Mouse (Mus musculus) kidney, adult 9 months (tissue): Measurements from ENCODE around the gene Caly.

Experiments used
- DNase-seq: peaks from one replicate; pipeline ENCODE4 v3.0.0; 2022

Caly gene

DNA sequence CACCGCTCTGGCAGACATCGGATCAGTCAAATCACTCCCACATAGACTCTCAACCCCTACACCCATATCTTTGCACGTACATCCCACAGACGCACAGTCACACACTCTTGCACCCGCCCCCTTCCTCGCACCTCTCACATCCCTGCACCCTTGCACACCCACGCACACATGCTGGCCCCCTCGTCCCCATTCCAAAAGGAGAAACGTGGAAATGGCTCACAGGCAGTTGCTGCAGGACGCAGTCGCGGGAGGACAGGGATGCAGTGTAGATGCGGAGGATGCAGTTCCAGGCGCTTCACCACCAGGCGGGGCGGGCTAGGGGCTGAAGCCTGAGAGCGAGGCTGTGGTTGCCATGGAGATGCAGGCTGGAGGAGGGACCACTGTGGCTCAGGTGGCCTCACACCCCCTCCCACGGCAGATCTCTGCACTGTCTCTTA, at the start of gene Caly:
Gene Caly, minus strand, starts transcription at position 307 of the 437 bp plus-strand sequence.
- DNase-seq: no peak

DNA sequence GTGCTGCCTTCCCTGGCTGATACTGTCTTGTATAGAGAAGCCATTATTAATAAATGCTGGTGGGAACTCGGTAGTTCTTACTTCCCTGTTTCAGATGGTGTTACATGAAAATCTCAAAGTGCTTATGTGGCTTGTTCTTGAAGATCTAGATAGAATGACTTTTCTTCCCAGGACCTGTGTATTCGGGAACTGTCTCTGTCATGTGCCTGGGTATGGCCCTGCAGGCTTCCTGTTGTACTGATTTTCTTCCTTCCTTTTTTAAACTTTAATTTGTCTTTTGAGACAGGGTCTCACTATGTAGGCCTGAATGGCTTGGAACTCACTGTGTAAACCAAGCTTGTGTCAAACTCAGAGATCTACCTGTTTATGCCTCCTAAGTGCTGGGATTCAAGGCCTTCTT, 45.6 kb upstream of the Caly start:
- no peak for DNase-seq

DNA sequence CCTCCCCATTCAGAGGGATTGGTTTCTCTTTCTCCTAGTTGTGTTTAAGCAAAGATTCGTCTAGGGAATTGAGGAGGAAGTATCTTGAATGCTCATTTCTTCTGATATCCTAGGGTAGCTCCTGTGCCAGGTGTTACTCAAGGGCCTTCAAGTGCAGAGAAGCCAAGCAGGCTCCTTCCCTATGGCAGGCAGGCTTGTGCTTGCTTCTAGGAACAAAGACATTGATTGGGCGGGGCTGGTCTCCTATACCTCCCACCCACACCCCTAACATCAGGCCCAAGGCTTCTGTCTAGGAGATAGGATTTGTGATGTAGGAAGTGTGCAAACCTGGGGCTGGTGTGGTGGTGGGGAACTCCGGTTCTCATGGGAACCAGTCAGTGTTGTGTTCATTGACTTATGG, 44.6 kb upstream of the Caly start:
- no peak for DNase-seq

DNA sequence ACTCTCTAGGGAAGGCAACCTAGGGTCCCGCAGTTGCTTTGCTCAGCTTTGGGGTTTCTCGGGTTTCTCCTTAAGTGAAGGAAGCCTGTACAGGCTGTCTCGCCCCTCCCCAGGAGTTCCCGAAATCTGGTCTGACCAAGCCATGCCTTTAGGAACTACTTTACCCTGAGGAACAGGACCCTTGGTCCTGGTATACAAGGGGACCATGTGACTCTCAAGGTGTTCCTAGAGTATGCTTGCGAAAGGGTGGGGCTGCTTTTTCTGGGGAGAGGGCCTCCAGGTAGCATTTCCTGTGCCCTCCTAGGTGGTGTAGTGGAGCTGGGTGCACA, 43.6 kb upstream of the Caly start:
- no peak for DNase-seq

DNA sequence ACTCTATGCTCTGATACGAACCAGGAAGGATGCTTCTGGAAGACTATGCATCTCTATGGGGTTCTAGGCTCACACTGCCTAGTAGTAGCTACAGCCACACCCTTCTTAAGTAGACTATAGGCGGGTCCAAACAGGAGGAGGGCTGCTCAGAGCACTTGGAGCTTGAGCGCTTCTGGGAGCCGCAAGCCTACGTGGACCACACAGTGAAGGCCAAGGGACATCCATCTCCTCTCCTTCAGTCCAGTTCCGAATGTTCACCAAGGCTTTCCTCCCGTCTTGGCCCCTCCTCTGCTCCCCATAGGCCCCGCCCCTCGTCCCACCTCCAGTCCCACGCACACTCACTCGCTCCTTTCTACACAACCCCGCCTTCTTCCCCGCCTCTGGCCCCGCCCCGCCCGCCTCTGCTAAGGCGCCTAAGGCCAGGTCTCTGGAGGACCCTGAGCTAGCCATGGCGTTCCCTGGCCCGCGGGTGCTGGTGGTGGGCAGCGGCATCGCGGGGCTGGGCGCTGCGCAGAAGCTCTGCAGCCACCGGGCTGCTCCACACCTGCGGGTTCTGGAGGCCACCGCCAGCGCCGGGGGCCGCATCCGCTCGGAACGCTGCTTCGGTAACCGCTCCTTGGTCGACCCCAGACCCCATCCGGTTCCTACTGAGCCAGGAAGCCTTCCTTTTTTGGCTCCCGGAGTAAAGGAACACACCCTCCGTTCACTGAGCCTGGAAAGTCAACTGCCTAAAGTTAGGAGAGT, 43.1 kb upstream of the Caly start:
- peak; percentile 96 for DNase-seq

DNA sequence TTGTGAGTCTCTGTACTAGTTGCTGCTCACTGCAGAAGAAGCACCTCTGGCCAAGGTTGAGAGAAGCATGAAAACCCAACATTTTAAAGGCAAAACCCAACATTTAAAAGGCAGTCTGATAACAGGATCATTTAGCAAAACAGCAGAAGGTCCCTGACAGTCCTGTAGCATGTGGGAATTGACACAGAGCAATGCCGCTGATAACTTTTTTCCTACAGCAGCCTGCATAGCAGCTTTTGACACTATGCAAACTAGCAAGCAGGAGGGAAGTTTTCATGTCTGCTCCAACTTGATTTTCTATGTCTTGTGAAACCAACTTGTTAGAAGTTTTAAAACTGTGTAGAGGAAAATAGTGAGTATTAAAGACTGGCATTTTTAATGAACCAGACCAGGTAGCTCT, 42.0 kb upstream of the Caly start:
- no peak for DNase-seq

DNA sequence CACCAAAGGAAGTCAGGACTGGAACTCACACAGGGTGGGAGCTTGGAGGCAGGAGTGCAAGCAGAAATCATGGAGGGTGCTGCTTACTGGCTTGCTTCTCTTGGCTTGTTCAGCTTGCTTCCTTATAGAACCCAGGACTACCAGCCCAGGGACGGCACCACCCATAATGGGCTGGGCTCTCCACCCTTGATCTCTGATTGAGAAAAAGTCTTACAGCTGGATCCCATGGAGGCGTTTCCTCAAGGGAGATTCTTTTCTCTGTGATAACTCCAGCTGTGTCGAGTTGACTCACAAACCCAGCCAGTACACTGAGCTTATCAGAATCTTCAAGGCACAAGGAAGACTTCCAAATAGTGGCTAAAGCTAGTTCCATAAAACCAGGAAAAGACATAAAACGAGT, 40.4 kb upstream of the Caly start:
- DNase-seq: no peak

DNA sequence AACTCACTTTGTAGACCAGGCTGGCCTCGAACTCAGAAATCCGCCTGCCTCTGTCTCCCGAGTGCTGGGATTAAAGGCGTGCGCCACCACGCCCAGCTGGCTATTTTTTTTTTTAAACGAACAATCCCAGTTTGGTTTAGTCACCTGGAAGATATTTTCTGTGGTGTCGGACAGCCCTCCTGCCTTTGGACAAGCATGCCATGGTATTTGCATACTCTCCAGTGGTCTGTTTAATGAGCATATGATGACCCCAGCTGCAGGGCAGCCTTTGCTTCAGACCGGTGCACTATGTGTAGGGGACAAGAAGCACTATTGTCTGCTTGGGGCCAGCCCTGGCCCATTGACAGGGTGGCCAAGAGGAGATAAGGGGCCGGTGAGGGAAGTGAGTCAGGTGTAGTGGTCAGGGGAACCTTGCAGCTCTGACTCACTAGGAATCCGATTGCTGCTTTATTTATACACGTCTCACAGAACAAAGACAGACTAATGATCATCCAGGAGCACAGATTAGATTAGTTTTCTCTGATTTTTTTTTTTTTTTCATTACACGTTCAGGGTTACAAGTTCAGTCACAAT, 39.1 kb upstream of the Caly start:
- DNase-seq: no peak

DNA sequence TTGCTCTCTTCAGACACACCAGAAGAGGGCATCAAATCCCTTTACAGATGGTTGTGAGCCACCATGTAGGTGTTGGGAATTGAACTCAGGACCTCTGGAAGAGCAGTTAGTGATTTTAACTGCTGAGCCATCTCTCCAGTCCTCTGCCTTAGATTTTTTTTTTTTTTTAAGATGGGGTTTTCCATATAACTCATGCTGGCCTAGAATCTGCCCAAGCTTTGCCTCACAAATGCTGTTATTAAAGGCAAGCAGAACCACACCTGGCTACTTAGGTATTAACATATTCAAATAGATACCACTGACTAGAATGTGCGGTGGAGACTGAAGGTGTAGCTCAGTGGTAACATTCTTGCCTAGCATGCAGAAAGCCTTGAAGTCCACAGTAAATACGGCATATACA, 38.1 kb upstream of the Caly start:
- DNase-seq: no peak

DNA sequence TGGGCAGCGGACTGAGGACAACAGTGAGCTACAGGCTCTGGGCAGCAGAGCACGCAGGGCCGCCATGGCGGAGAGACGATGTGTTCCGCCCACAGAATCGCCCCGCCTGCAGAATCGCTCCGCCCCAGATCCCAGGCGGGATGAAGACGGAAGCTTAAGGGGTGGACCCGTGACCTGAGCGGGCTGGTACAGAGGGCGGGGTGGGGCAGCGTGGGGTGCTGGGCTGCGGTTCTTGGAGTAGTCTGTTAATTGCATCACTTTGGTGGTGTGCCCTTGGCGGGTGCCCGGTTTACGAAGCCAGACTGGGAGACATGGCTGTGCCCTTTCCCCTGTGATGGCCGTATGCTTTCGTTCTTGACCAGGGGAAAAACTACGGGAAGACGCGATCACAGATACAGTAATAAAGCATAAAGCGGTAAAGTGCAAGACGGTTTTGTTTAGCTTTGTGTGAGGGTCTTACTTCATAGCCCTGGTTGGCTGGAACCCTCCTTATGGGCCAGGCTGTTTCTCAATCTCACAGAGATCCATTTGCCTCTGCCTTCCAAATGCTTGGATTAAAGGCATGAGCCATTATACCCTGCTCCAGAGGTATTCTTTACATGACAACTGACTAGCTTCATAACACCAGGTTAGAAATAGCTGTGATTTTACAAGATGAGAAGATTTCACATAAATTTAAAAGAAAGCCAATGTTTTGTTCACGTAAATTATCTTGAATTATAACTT, 34.1 kb upstream of the Caly start, which contains the start of gene Echs1:
Gene Echs1, minus strand, starts transcription at position 148 of the 726 bp plus-strand sequence.
- peak; percentile 93 for DNase-seq

DNA sequence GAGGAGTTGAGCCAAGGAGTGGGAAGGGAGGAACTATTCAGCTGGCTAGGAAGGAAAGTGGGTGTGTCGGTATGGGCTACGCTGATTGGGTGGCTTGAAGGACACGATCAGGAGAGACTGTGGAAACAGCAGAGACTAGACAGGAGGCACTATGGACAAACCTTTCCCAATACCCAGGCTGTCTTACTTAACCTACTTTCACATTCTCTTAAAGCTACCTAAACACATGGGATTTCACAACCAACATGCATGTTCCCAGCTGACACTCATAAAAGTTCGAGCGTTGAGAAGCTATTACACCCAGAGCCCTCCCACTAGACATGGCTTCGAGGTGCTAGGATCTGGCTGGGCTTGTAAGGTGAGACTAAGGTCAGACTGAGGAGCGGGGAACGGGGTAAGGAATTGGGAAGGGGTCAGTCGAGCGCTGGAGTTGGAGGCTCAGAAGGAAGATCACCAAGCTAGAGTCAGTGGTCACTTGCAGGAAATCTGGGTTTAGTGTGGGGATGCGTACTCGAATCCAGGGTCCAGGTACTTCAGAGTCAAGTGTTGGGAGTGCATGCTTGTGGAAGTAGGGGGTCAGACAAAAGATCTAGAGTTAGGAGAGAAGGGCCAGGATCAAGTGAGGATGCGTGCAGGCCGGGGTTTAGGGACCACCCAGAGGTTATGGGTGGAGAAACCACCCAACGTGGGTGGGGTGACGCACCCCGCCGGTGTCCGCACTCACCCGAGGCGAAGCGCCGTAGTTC, 33.4 kb upstream of the Caly start, which contains the start of gene Paox:
Gene Paox, plus strand, starts transcription at position 217 of the 746 bp plus-strand sequence.
- DNase-seq: peak; percentile 86

DNA sequence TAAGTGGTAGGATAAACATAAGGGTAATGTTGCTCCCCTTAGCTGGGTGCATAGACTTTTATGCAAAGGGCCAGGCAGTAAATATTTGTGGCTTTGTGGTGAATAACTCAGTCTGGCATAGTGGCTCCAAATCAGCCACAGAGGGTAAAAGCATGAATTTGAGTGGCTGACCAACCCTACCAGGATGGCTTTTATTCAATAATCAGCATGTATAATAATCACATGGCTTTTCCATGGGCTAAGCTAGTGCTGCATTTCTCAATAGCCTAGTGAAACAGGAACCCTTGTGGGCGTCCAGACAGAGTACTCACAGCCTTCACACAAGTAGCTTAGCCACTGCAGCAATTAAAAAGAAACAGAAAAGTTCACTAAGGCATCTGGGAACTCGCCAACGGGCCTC, 29.6 kb upstream of the Caly start:
- no peak for DNase-seq

DNA sequence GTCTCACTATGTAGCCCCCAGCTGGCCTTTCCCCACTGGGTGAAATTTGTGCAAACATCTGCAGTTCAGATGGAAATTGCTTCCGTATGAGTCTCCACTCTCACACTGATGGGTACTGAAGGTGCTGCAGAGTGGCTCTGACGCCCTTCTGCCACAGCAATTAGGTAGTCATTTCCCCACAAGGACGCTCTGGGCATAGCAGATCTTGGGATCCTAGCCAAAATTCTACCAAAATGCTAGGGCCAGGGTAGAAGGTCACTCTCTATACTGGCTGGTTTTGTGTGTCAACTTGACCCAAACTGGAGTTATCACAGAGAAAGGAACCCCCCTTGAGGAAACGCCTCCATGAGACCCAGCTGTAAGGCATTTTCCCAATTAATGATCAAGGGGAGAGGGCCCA, 21.7 kb upstream of the Caly start:
- no peak for DNase-seq

DNA sequence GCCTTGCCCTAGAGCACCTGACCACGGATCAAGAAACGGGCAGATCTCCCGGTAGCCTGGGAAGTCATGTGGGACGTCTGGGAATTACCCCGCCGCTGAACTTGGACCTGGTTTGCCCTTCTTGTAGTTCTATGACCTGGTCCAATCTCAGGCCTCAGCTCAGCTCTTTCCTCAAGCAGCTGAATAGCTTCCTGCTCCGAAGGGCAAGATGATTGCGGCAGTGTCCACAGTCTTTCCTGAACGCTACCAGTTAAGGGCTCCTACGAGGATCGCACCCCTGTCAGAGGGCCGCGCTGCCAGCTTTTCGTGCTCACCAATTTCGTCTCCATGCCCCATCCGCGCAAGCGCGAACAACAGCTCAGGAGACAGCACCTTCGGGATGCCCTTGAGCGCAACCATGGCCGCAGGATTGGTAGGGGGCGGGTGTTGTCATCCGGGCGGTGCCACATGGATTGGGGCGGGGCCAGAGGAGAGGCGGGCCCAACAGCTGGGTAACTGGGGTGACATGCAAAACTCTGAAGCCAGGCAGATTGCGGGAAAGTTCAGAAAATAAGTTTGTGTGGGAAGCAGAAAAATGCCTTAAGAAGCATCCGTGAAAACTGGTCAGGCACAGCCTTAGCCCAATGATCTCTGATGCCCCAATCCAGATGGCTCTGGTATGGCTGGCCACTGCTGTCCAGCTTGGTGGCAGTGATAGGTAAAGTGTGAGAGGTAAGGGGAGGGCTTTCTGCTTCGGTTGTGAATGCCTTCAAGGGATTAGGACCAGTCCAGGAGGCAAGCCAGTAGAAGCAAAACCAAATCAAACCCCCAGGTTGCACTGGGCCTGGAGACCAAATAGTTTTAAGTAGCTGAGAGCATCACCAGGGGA, 19.9 kb upstream of the Caly start, which contains the start of gene Fuom:
Gene Fuom, minus strand, starts transcription at position 449 of the 868 bp plus-strand sequence.
- DNase-seq: peak; percentile 95

DNA sequence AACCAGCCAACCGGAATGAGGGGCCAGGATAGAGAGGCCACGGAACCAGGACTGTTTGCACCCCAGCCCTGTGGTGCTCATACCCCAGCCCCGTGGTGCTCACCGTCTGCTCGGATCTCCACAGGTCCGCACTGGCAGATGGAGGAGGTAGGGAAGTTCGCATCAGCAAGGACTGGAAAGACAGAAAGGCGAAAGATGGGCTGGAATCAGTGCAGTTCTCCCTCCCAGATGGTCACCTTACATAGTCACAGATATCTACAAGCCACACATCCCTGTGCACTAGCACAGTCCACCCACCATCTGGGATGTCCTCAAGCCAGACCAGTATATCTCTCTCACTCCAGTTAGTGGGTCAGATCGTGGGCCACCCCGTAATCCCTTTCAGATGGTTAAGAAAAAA, 19.1 kb upstream of the Caly start:
- DNase-seq: no peak

DNA sequence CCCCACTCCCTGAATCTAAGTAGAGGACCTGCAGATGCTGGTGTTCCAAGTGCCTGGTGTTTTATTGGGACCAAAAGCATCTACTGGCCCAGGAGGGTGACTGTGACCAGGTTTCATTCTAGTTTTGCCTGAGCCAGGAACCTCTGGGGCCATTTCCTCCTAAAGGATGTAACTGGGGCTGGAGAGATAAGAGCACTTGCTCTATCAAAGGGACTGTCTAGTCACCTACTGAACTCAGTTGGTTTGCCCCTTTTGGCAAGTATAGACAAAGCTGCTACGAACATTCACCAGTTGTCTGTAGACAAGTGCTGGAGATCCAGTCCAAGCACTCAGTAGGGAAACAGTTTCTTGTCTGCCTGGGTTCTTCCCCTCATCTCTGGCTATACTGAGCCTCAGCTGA, 16.1 kb upstream of the Caly start:
- no peak for DNase-seq

DNA sequence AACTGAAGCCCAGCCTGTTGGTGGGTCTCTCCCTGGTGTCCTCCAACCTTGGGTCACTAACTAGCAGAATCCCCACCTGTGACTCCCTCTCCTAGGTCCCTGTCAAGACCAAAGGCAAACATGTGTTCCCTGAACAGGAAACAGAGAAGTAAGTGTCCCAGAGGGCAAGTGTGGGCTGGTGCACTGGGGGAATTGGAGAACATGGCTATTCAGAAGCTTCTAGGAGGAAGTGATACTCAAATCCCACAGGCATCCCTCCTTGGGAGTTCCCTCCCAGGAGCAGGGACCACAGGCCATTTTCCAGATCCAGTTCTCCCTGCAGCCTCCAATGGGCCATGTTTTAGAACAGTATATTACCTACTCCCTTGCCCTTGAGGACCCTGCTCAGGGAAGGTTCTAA, 13.7 kb upstream of the Caly start:
- DNase-seq: no peak

DNA sequence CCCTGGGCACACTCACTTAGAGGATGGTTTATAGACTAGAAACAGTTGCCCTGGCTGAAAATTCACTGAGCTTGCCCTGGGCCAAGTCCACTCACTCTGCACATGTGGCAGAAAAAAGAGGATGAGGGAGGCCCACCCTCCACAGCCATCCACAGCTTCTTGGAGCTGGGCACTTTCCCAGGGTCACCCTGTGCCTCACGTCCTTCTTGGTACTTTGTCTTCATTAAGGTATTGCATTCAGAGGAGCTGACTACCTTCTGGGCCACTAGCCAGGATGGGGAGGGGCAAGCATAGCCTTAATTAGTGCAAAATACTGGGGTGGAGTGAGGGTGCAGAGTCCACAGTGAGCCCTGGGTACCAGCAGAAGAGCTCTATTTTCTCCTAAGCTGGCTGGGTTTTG, 13.2 kb upstream of the Caly start:
- DNase-seq: peak; percentile 91

DNA sequence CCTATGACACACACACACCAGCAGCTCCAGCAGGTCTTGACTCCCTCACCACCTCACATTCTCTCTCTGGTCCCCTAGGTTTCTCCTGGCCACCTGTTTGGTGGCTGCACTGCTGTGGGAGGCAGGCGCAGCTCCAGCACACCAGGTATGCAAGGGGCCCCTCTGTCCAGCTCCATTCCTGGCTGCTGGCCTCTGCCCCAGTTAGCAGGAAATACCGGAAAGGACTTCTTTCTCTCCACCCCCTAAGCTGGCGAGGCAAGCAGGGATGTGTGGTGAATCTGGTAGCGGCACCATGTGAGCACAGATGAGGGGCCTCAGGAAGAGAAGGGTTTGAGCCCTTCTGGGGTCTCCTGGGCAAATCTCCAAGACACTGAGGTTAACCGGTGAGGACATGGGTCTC, 12.6 kb upstream of the Caly start:
- no peak for DNase-seq

DNA sequence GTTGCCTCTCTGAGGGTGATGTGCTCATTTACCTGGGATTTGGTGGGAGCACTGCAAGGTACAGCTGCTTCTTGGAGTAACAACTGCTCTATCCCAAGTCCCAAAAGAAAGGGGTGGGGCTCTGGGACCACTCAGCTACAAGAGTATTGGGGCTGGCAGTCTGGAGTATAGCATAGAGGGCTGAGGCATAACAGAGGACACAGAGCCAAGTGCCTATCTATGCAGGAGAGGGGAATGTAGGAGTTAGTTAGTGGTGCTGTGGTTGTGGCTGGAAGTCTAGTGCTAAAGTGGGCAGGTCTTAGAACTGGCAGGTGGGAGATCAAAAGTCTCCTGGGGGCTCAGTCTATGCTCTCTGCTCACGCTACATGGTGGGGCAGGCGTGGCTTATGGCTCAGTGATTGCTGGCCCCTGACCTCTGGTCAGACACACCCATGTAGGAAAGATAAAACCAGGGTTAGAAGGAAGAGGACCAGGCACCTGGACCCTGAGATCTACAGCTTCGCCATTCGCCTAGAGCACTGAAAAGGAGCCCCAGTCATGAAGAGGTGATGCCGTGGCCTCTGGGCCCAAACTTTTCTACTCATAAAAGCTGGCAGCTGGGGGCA, 10.7 kb upstream of the Caly start, which contains the start of gene Prap1:
Gene Prap1, plus strand, starts transcription at position 472 of the 605 bp plus-strand sequence.
- DNase-seq: no peak

DNA sequence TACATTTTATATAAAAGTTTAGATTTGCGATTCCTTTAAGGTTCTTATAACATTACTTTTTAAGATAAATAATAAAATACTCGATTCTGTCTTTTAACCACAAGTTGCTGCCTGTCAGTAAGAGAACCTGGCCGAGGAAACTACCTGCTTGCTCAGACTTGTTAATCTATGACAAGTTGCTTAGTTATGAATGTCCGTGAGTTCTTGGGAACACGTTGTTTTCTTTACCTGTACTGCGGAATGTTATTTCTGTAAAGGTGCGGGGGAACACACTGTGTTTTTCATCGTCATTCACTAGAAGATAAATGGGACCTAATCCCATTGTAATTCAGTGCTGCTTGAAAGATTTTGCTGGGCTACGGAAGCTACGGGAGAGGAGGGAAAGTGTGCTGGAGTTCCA, 8.3 kb upstream of the Caly start:
- DNase-seq: no peak
